Mouse (Mus musculus) liver, postnatal 0 days (tissue): ENCODE data around the gene Ncoa6.

ENCODE experiments used
- CTCF ChIP-seq: sonication (generic); IDR thresholded peaks from 2 replicates; pipeline ENCODE4 v1.5.1; 2016; ENCODE audit warnings: antibody characterized with exemption, low read depth
- EP300 ChIP-seq: IDR thresholded peaks from 2 replicates; pipeline ENCODE4 v1.6.1; 2016; ENCODE audit warnings: antibody characterized with exemption, low read depth, mild to moderate bottlenecking

- TF ChIP-seq EP300, result no peak
- TF ChIP-seq CTCF, result no peak
Observed at GRCm38 (mm10) chr2:155400276-155400675, 73.4 kb downstream of the Ncoa6 start.
